8 mouse cellular contexts compared by ENCODE assay signal in genomic region chr5:4191671-4192480, GRCm38 (mm10). TPM values are rescaled to one million over a fixed set of nuclear protein-coding genes. Genes with fewer than 3 reads are reported as not detected.
DNase-seq lines count a peak whose midpoint lies in the region; ATAC-seq and TF ChIP-seq lines count a peak whose summit lies in the region.
"Not testable (repeated sequence)": the region's sequence is repeated elsewhere in the genome, so short reads cannot be mapped to it uniquely, and the experiment has no call there.

Gene Mterf1b, plus strand, starts transcription at chr5:4192367.

- H3K27me3 ChIP-seq in embryonic facial prominence, embryonic 11.5 days (ENCODE audit: control insufficient read depth, insufficient read depth, low read length); hindbrain, postnatal 0 days (ENCODE audit: insufficient read depth, low read length); limb, embryonic 13.5 days: not testable (repeated sequence)

- DNase-seq in A20 (ENCODE audit: low read depth, low spot score) = peak; percentile 59
- not testable (repeated sequence) for DNase-seq in embryonic facial prominence, embryonic 11.5 days (ENCODE audit: low spot score)
- peak; percentile 19 for DNase-seq in hindbrain, postnatal 0 days (ENCODE audit: low spot score)

- H3K36me3 ChIP-seq in embryonic facial prominence, embryonic 11.5 days (replicated peaks; ENCODE audit: control insufficient read depth, insufficient read depth, low read depth, low read length); hindbrain, postnatal 0 days (ENCODE audit: insufficient read depth, low read length); limb, embryonic 13.5 days: not testable (repeated sequence)

- not testable (repeated sequence) for H3K27ac ChIP-seq in bone marrow macrophage, adult 2 months (ENCODE audit: insufficient read depth, low read depth, low read length); embryonic facial prominence, embryonic 11.5 days (replicated peaks; ENCODE audit: low read depth, low read length); hindbrain, postnatal 0 days; limb, embryonic 13.5 days

- peak within 1 kb of the TSS; percentile 63 for H3K4me3 ChIP-seq in bone marrow macrophage, adult 2 months (ENCODE audit: insufficient read depth, low read length)
- H3K4me3 ChIP-seq in embryonic facial prominence, embryonic 11.5 days (ENCODE audit: low read depth, low read length) = peak within 1 kb of the TSS; percentile 35
- H3K4me3 ChIP-seq in hindbrain, postnatal 0 days (ENCODE audit: low read length) = peak within 1 kb of the TSS; percentile 40
- H3K4me3 ChIP-seq in limb, embryonic 13.5 days = peak within 1 kb of the TSS; percentile 46

- 69% methylated on average over 10 of the region's 37 CpGs for WGBS in embryonic facial prominence, embryonic 11.5 days
- WGBS in hindbrain, postnatal 0 days = 61% methylated on average over 11 of the region's 37 CpGs
- WGBS in limb, embryonic 13.5 days = 58% methylated on average over 12 of the region's 37 CpGs

- TF ChIP-seq POLR2A in bone marrow macrophage, adult 2 months (IDR thresholded peaks at IDR 0.05; ENCODE audit: borderline replicate concordance, low read depth, low read length) = not testable (repeated sequence)

- peak within 1 kb of the TSS; percentile 52 for H3K4me2 ChIP-seq in embryonic facial prominence, embryonic 11.5 days (ENCODE audit: low read depth, low read length)
- H3K4me2 ChIP-seq in hindbrain, postnatal 0 days (ENCODE audit: low read depth, low read length) = peak within 1 kb of the TSS; percentile 80
- peak within 1 kb of the TSS; percentile 74 for H3K4me2 ChIP-seq in limb, embryonic 13.5 days (replicated peaks)

- H3K9ac ChIP-seq in embryonic facial prominence, embryonic 11.5 days (replicated peaks; ENCODE audit: low read length) = peak within 1 kb of the TSS; percentile 19; the same call in 1 of the 2 replicates
- peak within 1 kb of the TSS; percentile 35; the same call in 1 of the 2 replicates for H3K9ac ChIP-seq in hindbrain, postnatal 0 days (replicated peaks; ENCODE audit: low read length)
- H3K9ac ChIP-seq in limb, embryonic 13.5 days = peak within 1 kb of the TSS; percentile 57

- TF ChIP-seq CTCF in bone marrow macrophage, adult 2 months (IDR thresholded peaks at IDR 0.05; ENCODE audit: low read depth, low read length); hindbrain, postnatal 0 days (IDR thresholded peaks at IDR 0.05; ENCODE audit: low read depth): not testable (repeated sequence)

- H3K9me3 ChIP-seq in embryonic facial prominence, embryonic 11.5 days (replicated peaks; ENCODE audit: control insufficient read depth, low read length); hindbrain, postnatal 0 days (ENCODE audit: low read length); limb, embryonic 13.5 days: not testable (repeated sequence)

- ATAC-seq in embryonic facial prominence, embryonic 11.5 days (replicated peaks; ENCODE audit: insufficient number of reproducible peaks, low FRiP score, low TSS enrichment, low read depth) = peak; percentile 98
- peak; percentile 99 for ATAC-seq in granulocyte monocyte progenitor cell, adult 5-6 weeks (replicated peaks; ENCODE audit: poor library complexity, severe bottlenecking)
- ATAC-seq in hindbrain, postnatal 0 days = peak; percentile 100
- peak; percentile 99 for ATAC-seq in limb, embryonic 13.5 days (ENCODE audit: low FRiP score, low read depth)
- peak; percentile 98 for ATAC-seq in megakaryocyte progenitor cell, adult 5-6 weeks (replicated peaks; ENCODE audit: poor library complexity)
- ATAC-seq in neutrophil, adult 5-6 weeks (ENCODE audit: extremely low read depth, insufficient number of reproducible peaks, low FRiP score, poor library complexity, severe bottlenecking) = peak; percentile 98

- peaks cover 10% of the 10 kb centered on the region for H3K4me1 ChIP-seq in bone marrow macrophage, adult 2 months (ENCODE audit: control insufficient read depth, insufficient read depth, low read length)
- not testable (repeated sequence) for H3K4me1 ChIP-seq in embryonic facial prominence, embryonic 11.5 days (ENCODE audit: control insufficient read depth, insufficient read depth, low read length); hindbrain, postnatal 0 days (ENCODE audit: insufficient read depth, low read length); limb, embryonic 13.5 days

RNA-seq across cellular contexts. Expression of gene Mterf1b, which starts in this region (rescaled TPM):
- 3.0 and 4.0 TPM in 2 replicates for polyA plus RNA-seq in bone marrow macrophage, adult 2 months (2012; ENCODE audit: insufficient read depth, insufficient read length, missing spikeins)
- 3.2 and 4.6 TPM in 2 replicates for polyA plus RNA-seq in embryonic facial prominence, embryonic 11.5 days (2014; fragmentation: Nextera tagmentation; extraction: Ambion mirVana)
- total RNA-seq in granulocyte monocyte progenitor cell, adult 5-6 weeks (2014; fragmentation: Nextera tagmentation) = 0.99 and 2.8 TPM in 2 replicates
- total RNA-seq in granulocyte monocyte progenitor cell, adult 5-6 weeks (2017) = 2.7 and 6.5 TPM in 2 replicates
- total RNA-seq in hindbrain, postnatal 0 days (2014; rRNA removed) = 0.84 TPM in 1 of 2 replicates, not detected in the other
- 1.3 and 1.6 TPM in 2 replicates for polyA plus RNA-seq in hindbrain, postnatal 0 days (2015; fragmentation: Nextera tagmentation; extraction: Ambion mirVana)
- polyA plus RNA-seq in limb, embryonic 13.5 days (2015; fragmentation: Nextera tagmentation; extraction: Ambion mirVana) = 2.4 and 3.1 TPM in 2 replicates
- total RNA-seq in megakaryocyte progenitor cell, adult 5-6 weeks (2015) = 3.7 and 3.9 TPM in 2 replicates
- total RNA-seq in megakaryocyte progenitor cell, adult 5-6 weeks (2017) = 1.4 and 5.0 TPM in 2 replicates
- 8.8 and 10.6 TPM in 2 replicates for total RNA-seq in neutrophil, adult 5-6 weeks (2017)
